ENCODE assay signal across 8 mouse cellular contexts in genomic region chr4:155833836-155834235, GRCm38 (mm10). TPM values are rescaled to one million over a fixed set of nuclear protein-coding genes. Genes with fewer than 3 reads are reported as not detected.
DNase-seq lines count a peak whose midpoint lies in the region; ATAC-seq and TF ChIP-seq lines count a peak whose summit lies in the region.

No protein-coding gene starts in this region.

- H3K4me3 ChIP-seq in MEL (ENCODE audit: control insufficient read depth in 1 of 2, insufficient read depth in 1 of 2, low read depth in 2 of 2, low read length in 2 of 2): no peak overlapping the region
- no peak overlapping the region for H3K4me3 ChIP-seq in cerebellum, adult 2 months (replicated peaks; ENCODE audit: insufficient read depth, low read depth, low read length)
- H3K4me3 ChIP-seq in hindbrain, embryonic 10.5 days: peak overlapping the region; percentile 29
- no peak overlapping the region for H3K4me3 ChIP-seq in lung, embryonic 16.5 days (ENCODE audit: low read length)

- H3K9ac ChIP-seq in MEL (ENCODE audit: control insufficient read depth, low read depth, low read length, poor library complexity, severe bottlenecking): no peak overlapping the region
- H3K9ac ChIP-seq in lung, embryonic 16.5 days (ENCODE audit: low read length): no peak overlapping the region

- TF ChIP-seq POLR2A in MEL (IDR thresholded peaks at IDR 0.05; ENCODE audit: control insufficient read depth in 1 of 2, insufficient read depth in 1 of 2, low read depth in 1 of 2, low read length in 2 of 2, poor library complexity in 1 of 2): peak in 1 of 2 experiments; percentile 48; a peak in 1 of 4 replicates
- TF ChIP-seq POLR2A in cerebellum, adult 2 months (IDR thresholded peaks at IDR 0.05; ENCODE audit: borderline replicate concordance, insufficient read depth, low read length): no peak

- H3K79me2 ChIP-seq in MEL (ENCODE audit: control insufficient read depth, insufficient read depth, low read length, poor library complexity): peaks cover 15% of the 10 kb centered on the region

- H3K36me3 ChIP-seq in MEL (ENCODE audit: control insufficient read depth in 1 of 2, insufficient read depth in 2 of 2, low read length in 2 of 2): peaks cover 0 to 7% of the 10 kb centered on the region in 2 experiments; a peak in 2 of 4 replicates
- peaks cover 31% of the 10 kb centered on the region for H3K36me3 ChIP-seq in hindbrain, embryonic 10.5 days
- H3K36me3 ChIP-seq in lung, embryonic 16.5 days (ENCODE audit: control insufficient read depth, insufficient read depth, low read length): no peaks in the 10 kb centered on the region; the same call in 1 of the 2 replicates

- peak; percentile 57 for TF ChIP-seq RAD21 in MEL (IDR thresholded peaks at IDR 0.05; ENCODE audit: low read depth, low read length)

- TF ChIP-seq EP300 in MEL (IDR thresholded peaks at IDR 0.05; ENCODE audit: low read depth in 1 of 2, low read length in 2 of 2): peak in 1 of 2 experiments; percentile 24; a peak in 1 of 4 replicates

- H3K9me3 ChIP-seq in MEL (replicated peaks; ENCODE audit: insufficient read depth, low read length): no peaks in the 10 kb centered on the region
- H3K9me3 ChIP-seq in hindbrain, embryonic 10.5 days: no peaks in the 10 kb centered on the region
- H3K9me3 ChIP-seq in lung, embryonic 16.5 days (ENCODE audit: control insufficient read depth, low read length): no peaks in the 10 kb centered on the region

- H3K4me1 ChIP-seq in MEL (ENCODE audit: control insufficient read depth in 1 of 2, insufficient read depth in 2 of 2, low read length in 2 of 2): peaks cover 0 to 10% of the 10 kb centered on the region in 2 experiments; a peak in 1 of 4 replicates
- peaks cover 12% of the 10 kb centered on the region for H3K4me1 ChIP-seq in cerebellum, adult 2 months (ENCODE audit: control insufficient read depth, insufficient read depth, low read length)
- peaks cover 38% of the 10 kb centered on the region for H3K4me1 ChIP-seq in hindbrain, embryonic 10.5 days (replicated peaks)
- H3K4me1 ChIP-seq in lung, embryonic 16.5 days (replicated peaks; ENCODE audit: control insufficient read depth, insufficient read depth, low read length): peaks cover 40% of the 10 kb centered on the region

- peak; percentile 86 for DNase-seq in MEL (ENCODE audit: low read depth, low spot score)
- DNase-seq in cerebellum, adult 2 months: peak; percentile 69 to 70
- DNase-seq in forelimb bud, embryonic 11.5 days (ENCODE audit: low read depth, low spot score): peak; percentile 79
- DNase-seq in hindbrain, embryonic 10.5 days (ENCODE audit: low spot score): peak; percentile 76
- DNase-seq in layer of hippocampus, adult 9-10 months (ENCODE audit: low spot score): peak; percentile 57
- peak; percentile 69 for DNase-seq in ovary, postnatal 10 days (ENCODE audit: low spot score)
- DNase-seq in thymus, postnatal 36 days: peak; percentile 58 to 64

- no peak overlapping the region for H3K27ac ChIP-seq in MEL (ENCODE audit: control insufficient read depth, low read depth, low read length)
- no peak overlapping the region for H3K27ac ChIP-seq in cerebellum, adult 2 months (ENCODE audit: insufficient read depth, low read length)
- 0 out of 2 replicates have a peak overlapping the region, but pooled peaks have one; percentile 45 for H3K27ac ChIP-seq in hindbrain, embryonic 10.5 days
- peak overlapping the region; percentile 79 for H3K27ac ChIP-seq in lung, embryonic 16.5 days (ENCODE audit: low read length)

- TF ChIP-seq CTCF in MEL (IDR thresholded peaks at IDR 0.05 in 2 of 3, conservative IDR thresholded peaks at IDR 0.05 in 1 of 3; ENCODE audit: control insufficient read depth in 1 of 3, insufficient read depth in 1 of 3, low read depth in 2 of 3, low read length in 3 of 3, poor library complexity in 1 of 3, severe bottlenecking in 1 of 3): peak; percentile 78 to 84 (median 80)
- TF ChIP-seq CTCF in cerebellum, adult 2 months (IDR thresholded peaks at IDR 0.05; ENCODE audit: borderline replicate concordance, insufficient read depth, low read depth, low read length): peak; percentile 68

- 0 out of 2 replicates have a peak overlapping the region, but pooled peaks have one; percentile 22 for H3K4me2 ChIP-seq in lung, embryonic 16.5 days (ENCODE audit: low read depth, low read length)

- ATAC-seq in lung, embryonic 16.5 days (ENCODE audit: low read depth): peak; percentile 32

- 19% methylated on average over 2 of the region's 2 CpGs for WGBS in cerebellum, adult 2 months
- 45% methylated on average over 2 of the region's 2 CpGs for WGBS in hindbrain, embryonic 10.5 days
- 17% methylated on average over 2 of the region's 2 CpGs for WGBS in lung, embryonic 16.5 days

- H3K27me3 ChIP-seq in MEL (ENCODE audit: control insufficient read depth in 1 of 2, insufficient read depth in 2 of 2, low read length in 2 of 2): no peaks in the 10 kb centered on the region
- no peaks in the 10 kb centered on the region for H3K27me3 ChIP-seq in cerebellum, adult 2 months (ENCODE audit: control insufficient read depth, insufficient read depth, low read length)
- H3K27me3 ChIP-seq in hindbrain, embryonic 10.5 days (ENCODE audit: insufficient read depth, poor library complexity, severe bottlenecking): no peaks in the 10 kb centered on the region
- no peaks in the 10 kb centered on the region for H3K27me3 ChIP-seq in lung, embryonic 16.5 days (ENCODE audit: control insufficient read depth, insufficient read depth, low read depth, low read length)

TF ChIP-seq in MEL, 35 proteins besides CTCF, POLR2A, EP300 and RAD21 (continues in another document):
- TF ChIP-seq POLR2AphosphoS5 (IDR thresholded peaks at IDR 0.05; ENCODE audit: borderline replicate concordance, low read depth, low read length) (no peak), ETS1 (IDR thresholded peaks at IDR 0.05; ENCODE audit: low read depth, low read length) (peak; percentile 91), HCFC1 (IDR thresholded peaks at IDR 0.05; ENCODE audit: low read depth, low read length) (peak; percentile 52), TCF12 (IDR thresholded peaks at IDR 0.05; ENCODE audit: low read depth, low read length) (peak; percentile 59; the same call in 1 of the 2 replicates), ELF1 (IDR thresholded peaks at IDR 0.05; ENCODE audit: low read depth, low read length) (no peak), SMC3 (IDR thresholded peaks at IDR 0.05; ENCODE audit: low read depth, low read length) (peak; percentile 75), SIN3A (IDR thresholded peaks at IDR 0.05; ENCODE audit: low read length) (peak; percentile 73), NRF1 (IDR thresholded peaks at IDR 0.05; ENCODE audit: insufficient read depth, low read depth, low read length, poor library complexity, severe bottlenecking) (no peak), POLR2AphosphoS2 (IDR thresholded peaks at IDR 0.05; ENCODE audit: low read length) (0 out of 2 replicates have a peak, but pooled peaks have one; percentile 52), MAFK (IDR thresholded peaks at IDR 0.05; ENCODE audit: borderline replicate concordance, low read depth, low read length) (no peak), CHD1 (IDR thresholded peaks at IDR 0.05; ENCODE audit: low read depth, low read length) (no peak), TBP (IDR thresholded peaks at IDR 0.05; ENCODE audit: low read depth, low read length) (no peak), MEF2A (IDR thresholded peaks at IDR 0.05; ENCODE audit: extremely low read depth, insufficient replicate concordance, low read depth, low read length, poor library complexity, severe bottlenecking) (no peak), MAZ (IDR thresholded peaks at IDR 0.05; ENCODE audit: low read depth, low read length) (no peak)

RNA-seq across cellular contexts. Expression of gene Aurkaip1, which starts 2.8 kb away (rescaled TPM):
- 153 and 166 TPM in 2 replicates for total RNA-seq in MEL (2012; rRNA removed)
- 100 to 1,000 TPM in 1 of 2 experiments, not detected in 1; 203 TPM for polyA plus RNA-seq in MEL (2012; ENCODE audit: insufficient read depth in 1 of 2, insufficient read length in 2 of 2, low read depth in 1 of 2, low replicate concordance in 2 of 2, missing spikeins in 1 of 2)
- polyA plus RNA-seq in cerebellum, adult 2 months (2012; rRNA removed): 155 and 159 TPM in 2 replicates
- 171 and 186 TPM in 2 replicates for polyA plus RNA-seq in hindbrain, embryonic 10.5 days (2016; fragmentation: Nextera tagmentation; extraction: Ambion mirVana)
- 141 and 146 TPM in 2 replicates for polyA plus RNA-seq in lung, embryonic 16.5 days (2015; fragmentation: Nextera tagmentation; extraction: Ambion mirVana)

RNA-seq across cellular contexts. Expression of gene Mxra8, which starts 5.6 kb away (rescaled TPM):
- not detected in 2 replicates for total RNA-seq in MEL (2012; rRNA removed)
- under 1 TPM in 1 of 2 experiments, not detected in 1; 0.46 TPM for polyA plus RNA-seq in MEL (2012; ENCODE audit: insufficient read depth in 1 of 2, insufficient read length in 2 of 2, low read depth in 1 of 2, low replicate concordance in 2 of 2, missing spikeins in 1 of 2)
- polyA plus RNA-seq in cerebellum, adult 2 months (2012; rRNA removed): 23.8 and 29.7 TPM in 2 replicates
- polyA plus RNA-seq in hindbrain, embryonic 10.5 days (2016; fragmentation: Nextera tagmentation; extraction: Ambion mirVana): 56.1 and 56.7 TPM in 2 replicates
- 246 and 255 TPM in 2 replicates for polyA plus RNA-seq in lung, embryonic 16.5 days (2015; fragmentation: Nextera tagmentation; extraction: Ambion mirVana)

RNA-seq across cellular contexts. Expression of gene Dvl1, which starts 13.4 kb away (rescaled TPM):
- 43.4 and 56.8 TPM in 2 replicates for total RNA-seq in MEL (2012; rRNA removed)
- polyA plus RNA-seq in MEL (2012; ENCODE audit: insufficient read depth in 1 of 2, insufficient read length in 2 of 2, low read depth in 1 of 2, low replicate concordance in 2 of 2, missing spikeins in 1 of 2): 10 to 100 TPM in 1 of 2 experiments, not detected in 1; 60.3 TPM
- 160 and 163 TPM in 2 replicates for polyA plus RNA-seq in cerebellum, adult 2 months (2012; rRNA removed)
- 4.3 and 5.1 TPM in 2 replicates for polyA plus RNA-seq in hindbrain, embryonic 10.5 days (2016; fragmentation: Nextera tagmentation; extraction: Ambion mirVana)
- 4.5 and 6.0 TPM in 2 replicates for polyA plus RNA-seq in lung, embryonic 16.5 days (2015; fragmentation: Nextera tagmentation; extraction: Ambion mirVana)

RNA-seq across cellular contexts. Expression of gene Ccnl2, which starts 21.5 kb away (rescaled TPM):
- 38.2 and 46.1 TPM in 2 replicates for total RNA-seq in MEL (2012; rRNA removed)
- 100 to 1,000 TPM in 1 of 2 experiments, 10 to 100 TPM in 1; 48.6 to 103 TPM for polyA plus RNA-seq in MEL (2012; ENCODE audit: insufficient read depth in 1 of 2, insufficient read length in 2 of 2, low read depth in 1 of 2, low replicate concordance in 2 of 2, missing spikeins in 1 of 2)
- 171 and 172 TPM in 2 replicates for polyA plus RNA-seq in cerebellum, adult 2 months (2012; rRNA removed)
- 167 and 178 TPM in 2 replicates for polyA plus RNA-seq in hindbrain, embryonic 10.5 days (2016; fragmentation: Nextera tagmentation; extraction: Ambion mirVana)
- 179 and 185 TPM in 2 replicates for polyA plus RNA-seq in lung, embryonic 16.5 days (2015; fragmentation: Nextera tagmentation; extraction: Ambion mirVana)

RNA-seq across cellular contexts. Expression of gene Tas1r3, which starts 29.3 kb away (rescaled TPM):
- total RNA-seq in MEL (2012; rRNA removed): 0.52 and 0.62 TPM in 2 replicates
- 10 to 100 TPM in 1 of 2 experiments, 1 to 10 TPM in 1; 1.1 to 54.9 TPM for polyA plus RNA-seq in MEL (2012; ENCODE audit: insufficient read depth in 1 of 2, insufficient read length in 2 of 2, low read depth in 1 of 2, low replicate concordance in 2 of 2, missing spikeins in 1 of 2)
- polyA plus RNA-seq in cerebellum, adult 2 months (2012; rRNA removed): 0.87 and 1.0 TPM in 2 replicates
- polyA plus RNA-seq in hindbrain, embryonic 10.5 days (2016; fragmentation: Nextera tagmentation; extraction: Ambion mirVana): 0.37 and 0.41 TPM in 2 replicates
- 0.24 and 0.30 TPM in 2 replicates for polyA plus RNA-seq in lung, embryonic 16.5 days (2015; fragmentation: Nextera tagmentation; extraction: Ambion mirVana)

Comparison
In these comparisons a context has a peak if more than half of its experiments do, and no peak if none do; other contexts are left out.
1. H3K27ac ChIP-seq: peak in hindbrain, embryonic 10.5 days (single experiment) and lung, embryonic 16.5 days (single experiment); none in MEL (single experiment) and cerebellum, adult 2 months (single experiment).
2. RNA of gene Mxra8, which starts 5.6 kb away (polyA plus RNA-seq): 246 to 255 TPM in lung, embryonic 16.5 days, 56.1 to 56.7 TPM in hindbrain, embryonic 10.5 days and 23.8 to 29.7 TPM in cerebellum, adult 2 months; 0.46 TPM in MEL; every median in the first group is over 10 times any median in the second.
3. Peak in every context shown above with its lines, with median percentiles within 50 percentile points of each other: DNase-seq.